Mouse (Mus musculus) erythroblast, embryonic 14.5 days (primary cell): ENCODE results near the gene Tmem136.

Experiments
- GATA1 ChIP-seq: IDR thresholded peaks from 2 replicates; pipeline ENCODE4 v1.6.1; 2012; ENCODE audit warnings: low read length, inconsistent platforms, mixed read lengths
- TAL1 ChIP-seq: IDR thresholded peaks from 3 replicates; pipeline ENCODE4 v1.6.1; 2012; ENCODE audit warnings: low read length, inconsistent platforms, mixed read lengths

DNA sequence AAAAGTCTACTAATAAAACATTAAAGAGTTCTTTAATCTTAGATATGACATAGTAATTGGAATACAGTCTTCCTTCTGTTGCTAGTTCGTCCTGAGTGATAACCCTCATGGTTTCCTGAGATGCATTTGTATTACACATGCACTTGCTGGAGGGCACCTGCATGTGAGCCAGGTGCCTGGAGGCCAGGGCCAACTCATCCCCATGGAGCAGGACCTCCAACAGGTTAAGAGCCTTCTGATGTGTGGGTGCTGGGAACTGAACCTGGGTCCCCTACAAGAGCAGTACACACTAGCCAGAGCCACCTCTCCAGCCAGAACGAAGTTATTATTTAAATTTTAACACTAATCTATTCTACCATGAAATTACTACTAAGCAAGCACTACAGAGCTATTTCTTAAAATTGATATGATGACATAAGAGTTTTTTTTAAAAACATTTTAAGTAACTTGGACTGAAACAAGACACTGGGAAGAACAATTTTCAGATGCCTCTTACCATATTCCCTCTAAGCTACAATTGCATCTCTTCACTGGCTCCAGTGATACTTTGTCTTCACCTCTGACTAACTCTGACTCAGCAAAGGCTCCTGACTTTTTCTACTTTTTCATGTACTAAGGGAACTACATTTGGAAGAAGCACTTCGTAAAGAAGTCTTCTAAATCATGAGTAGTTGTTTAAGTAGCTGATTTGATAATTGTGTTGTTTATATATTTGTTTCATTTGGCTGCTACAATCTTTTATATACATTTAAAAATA, 18.4 kb downstream of the Tmem136 start:
- TF ChIP-seq TAL1, result no peak
- TF ChIP-seq GATA1, result no peak
